Mouse (Mus musculus): ENCODE data around the gene Sema4a. TPM values are rescaled to one million over a fixed set of nuclear protein-coding genes. Genes with fewer than 3 reads are reported as not detected.

Sema4a gene
- polyA plus RNA-seq, 1 experiment from 2014 or later = 19.0 TPM

DNA sequence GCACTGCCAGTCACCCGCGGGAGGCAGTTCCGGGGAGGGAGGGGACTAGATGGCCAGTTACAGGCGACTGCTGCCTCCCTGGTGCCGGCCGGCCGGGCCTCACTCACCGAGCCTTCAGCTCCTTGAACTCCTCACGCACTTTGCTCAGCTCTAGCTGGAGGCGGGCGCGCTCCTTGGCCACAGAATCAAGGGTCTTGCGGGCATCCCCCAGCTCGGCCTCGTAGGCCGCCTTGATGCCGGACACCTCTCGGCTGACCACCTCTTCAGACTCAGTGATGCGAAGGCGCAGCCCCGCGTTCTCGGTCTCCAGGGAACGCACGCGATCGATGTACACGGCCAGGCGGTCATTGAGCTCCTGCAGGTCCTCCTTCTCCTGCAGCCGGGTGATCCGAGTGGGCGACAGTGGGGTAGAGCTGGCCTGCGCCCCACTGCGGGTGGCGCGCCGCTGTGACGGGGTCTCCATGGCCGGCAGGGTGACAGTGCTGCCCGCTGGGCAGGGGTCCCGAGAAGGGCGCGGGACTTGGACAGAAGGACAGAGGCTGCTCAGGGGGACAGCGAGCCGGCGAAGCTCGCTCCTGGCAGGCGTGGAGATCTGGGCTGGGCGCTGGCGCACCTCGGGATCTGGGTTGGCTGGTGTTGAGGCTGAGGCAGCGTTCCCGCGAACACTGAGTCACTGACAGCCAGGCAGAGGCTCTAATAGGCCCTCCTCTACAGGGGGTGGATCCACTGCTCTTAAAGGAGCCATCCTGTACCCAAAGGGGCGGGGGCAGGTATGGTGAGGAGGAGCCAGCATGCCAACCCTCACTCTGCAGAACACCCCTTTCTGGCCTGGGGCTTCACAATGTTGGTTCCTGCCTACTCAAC lies 41.9 kb upstream of the Sema4a start:
- H3K9ac ChIP-seq (ENCODE audit: low read depth, low read length) = peak overlapping the region; percentile 97
- H3K4me2 ChIP-seq = peak overlapping the region; percentile 99
- ATAC-seq (replicated peaks; ENCODE audit: low FRiP score) = peak; percentile 94
- peak; percentile 72 for DNase-seq (ENCODE audit: low spot score)
- no peaks in the 10 kb centered on the region for H3K36me3 ChIP-seq (ENCODE audit: control insufficient read depth, insufficient read depth, low read length)
- WGBS = 1% methylated on average over 55 of the region's 55 CpGs
- H3K4me1 ChIP-seq (replicated peaks; ENCODE audit: control insufficient read depth, insufficient read depth, low read length) = peaks cover 43% of the 10 kb centered on the region
- H3K9me3 ChIP-seq (ENCODE audit: control insufficient read depth, low read length) = no peaks in the 10 kb centered on the region
- peak overlapping the region; percentile 54 for H3K27ac ChIP-seq (ENCODE audit: low read depth, low read length)
- H3K27me3 ChIP-seq (replicated peaks; ENCODE audit: control insufficient read depth, insufficient read depth, low read length) = no peaks in the 10 kb centered on the region
- peak overlapping the region; percentile 94 for H3K4me3 ChIP-seq (ENCODE audit: low read depth, low read length)

DNA sequence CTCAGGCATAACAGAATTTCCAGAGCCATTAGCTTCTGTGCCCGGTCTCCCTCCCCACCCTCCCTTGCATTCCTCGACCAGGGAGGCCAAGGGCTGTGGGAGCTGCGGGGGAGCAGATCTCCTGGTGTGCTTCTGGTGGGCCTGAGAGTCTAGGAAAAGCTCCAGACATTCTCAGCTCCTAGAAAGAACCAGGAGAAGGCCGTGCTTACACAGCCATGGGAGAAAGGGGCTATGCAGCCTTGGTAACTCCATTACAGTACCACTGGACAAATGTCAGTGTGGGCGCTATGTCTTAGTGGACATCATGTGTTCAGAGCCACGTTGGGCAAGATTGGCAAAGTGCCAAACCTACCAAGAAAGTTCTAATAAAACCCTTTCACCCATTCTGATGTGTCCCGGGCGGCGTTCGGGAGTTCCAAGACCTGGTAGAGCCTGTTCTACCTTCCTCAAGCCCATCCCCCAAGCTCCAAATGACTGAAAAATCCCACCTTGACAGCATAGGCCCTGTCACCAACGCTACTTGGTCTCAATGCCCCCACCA lies 41.1 kb upstream of the Sema4a start:
- 20% methylated on average over 11 of the region's 11 CpGs for WGBS
- DNase-seq (ENCODE audit: low spot score) (no peak), ATAC-seq (replicated peaks; ENCODE audit: low FRiP score) (no peak)
- H3K36me3 ChIP-seq (ENCODE audit: control insufficient read depth, insufficient read depth, low read length) = no peaks in the 10 kb centered on the region; the same call in 1 of the 2 replicates
- H3K27me3 ChIP-seq (replicated peaks; ENCODE audit: control insufficient read depth, insufficient read depth, low read length) = no peaks in the 10 kb centered on the region
- no peaks in the 10 kb centered on the region for H3K9me3 ChIP-seq (ENCODE audit: control insufficient read depth, low read length)
- H3K4me1 ChIP-seq (replicated peaks; ENCODE audit: control insufficient read depth, insufficient read depth, low read length) = peaks cover 47% of the 10 kb centered on the region
- H3K9ac ChIP-seq (ENCODE audit: low read depth, low read length) = peak overlapping the region; percentile 97
- H3K4me3 ChIP-seq (ENCODE audit: low read depth, low read length) = peak overlapping the region; percentile 94
- H3K4me2 ChIP-seq = peak overlapping the region; percentile 99
- H3K27ac ChIP-seq (ENCODE audit: low read depth, low read length) = peak overlapping the region; percentile 54

DNA sequence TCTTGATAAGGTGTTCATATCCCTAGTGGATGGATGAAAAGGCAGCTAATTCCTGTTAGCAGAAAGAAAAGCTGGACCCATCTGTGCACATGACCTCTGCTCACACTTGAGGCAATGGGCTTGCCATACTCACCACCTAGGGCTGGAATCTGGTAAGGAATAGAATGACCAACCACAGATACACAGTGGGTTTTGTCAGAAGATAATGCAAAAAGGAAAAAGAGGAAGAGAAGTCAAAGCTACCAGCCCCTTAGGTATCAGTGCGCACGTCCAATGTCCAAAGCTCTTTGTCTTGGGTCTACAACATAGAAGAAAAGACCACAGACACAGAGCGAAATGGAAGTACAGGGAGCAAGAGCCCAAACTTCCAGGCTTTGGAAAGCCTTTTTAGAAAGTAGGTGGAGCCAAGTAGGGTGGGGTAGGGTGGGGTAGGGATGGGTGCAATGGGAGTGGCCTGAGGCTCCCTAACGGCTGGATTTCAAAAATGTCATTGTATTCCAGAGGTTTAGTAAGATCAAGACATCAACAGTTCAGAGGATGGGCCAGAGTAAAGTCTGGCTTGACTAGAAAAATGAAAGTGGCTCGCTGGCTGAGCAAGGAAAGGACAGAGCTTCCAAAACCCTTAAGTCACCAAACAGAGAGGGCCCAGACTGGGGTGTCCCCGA lies 40.5 kb upstream of the Sema4a start:
- peak overlapping the region; percentile 94 for H3K4me3 ChIP-seq (ENCODE audit: low read depth, low read length)
- ATAC-seq (replicated peaks; ENCODE audit: low FRiP score) (peak; percentile 24), DNase-seq (ENCODE audit: low spot score) (no peak)
- H3K4me1 ChIP-seq (replicated peaks; ENCODE audit: control insufficient read depth, insufficient read depth, low read length) = peaks cover 48% of the 10 kb centered on the region
- H3K9ac ChIP-seq (ENCODE audit: low read depth, low read length) = peak overlapping the region; percentile 97
- H3K4me2 ChIP-seq = peak overlapping the region; percentile 99
- 36% methylated on average over 6 of the region's 6 CpGs for WGBS
- H3K9me3 ChIP-seq (ENCODE audit: control insufficient read depth, low read length) = no peaks in the 10 kb centered on the region
- no peaks in the 10 kb centered on the region for H3K27me3 ChIP-seq (replicated peaks; ENCODE audit: control insufficient read depth, insufficient read depth, low read length)
- H3K36me3 ChIP-seq (ENCODE audit: control insufficient read depth, insufficient read depth, low read length) = no peaks in the 10 kb centered on the region; the same call in 1 of the 2 replicates
- peak overlapping the region; percentile 54 for H3K27ac ChIP-seq (ENCODE audit: low read depth, low read length)

DNA sequence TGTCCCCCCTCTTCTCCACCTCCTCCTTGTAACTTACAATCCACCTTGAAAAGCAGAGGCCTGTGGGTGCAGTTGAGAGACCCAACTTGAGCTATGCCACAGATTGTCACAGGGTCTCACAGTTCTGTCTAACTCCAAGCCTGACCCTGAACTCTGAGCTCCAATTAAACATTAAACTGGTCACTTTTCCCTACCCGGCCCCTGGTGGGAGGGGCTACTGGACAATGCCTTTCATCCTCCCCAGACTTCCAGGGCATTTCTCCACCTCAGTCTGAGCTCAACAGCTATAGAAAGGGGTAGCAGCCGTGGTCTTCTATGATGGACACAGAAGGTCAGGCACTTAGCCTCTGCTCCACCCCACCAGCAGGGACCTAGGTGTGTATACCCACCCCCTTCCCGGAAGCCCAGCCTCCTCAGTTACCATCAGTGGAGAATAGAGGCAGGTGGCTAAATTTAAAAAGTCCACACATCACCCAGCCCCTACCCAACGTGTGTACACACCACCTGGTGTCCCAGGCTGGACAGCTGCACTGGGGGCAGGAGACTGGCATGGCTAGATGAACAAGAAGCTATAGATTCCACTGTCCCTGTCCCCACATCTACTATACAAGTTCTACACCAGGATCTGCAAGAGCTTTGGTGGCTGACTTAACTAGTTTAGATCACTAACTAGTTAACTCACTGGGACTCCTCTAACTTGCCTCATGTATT lies 39.8 kb upstream of the Sema4a start:
- H3K4me3 ChIP-seq (ENCODE audit: low read depth, low read length) = peak overlapping the region; percentile 94
- H3K9me3 ChIP-seq (ENCODE audit: control insufficient read depth, low read length) = no peaks in the 10 kb centered on the region
- DNase-seq (ENCODE audit: low spot score) (no peak), ATAC-seq (replicated peaks; ENCODE audit: low FRiP score) (no peak)
- peak overlapping the region; percentile 99 for H3K4me2 ChIP-seq
- H3K27me3 ChIP-seq (replicated peaks; ENCODE audit: control insufficient read depth, insufficient read depth, low read length) = no peaks in the 10 kb centered on the region
- H3K4me1 ChIP-seq (replicated peaks; ENCODE audit: control insufficient read depth, insufficient read depth, low read length) = peaks cover 55% of the 10 kb centered on the region
- H3K36me3 ChIP-seq (ENCODE audit: control insufficient read depth, insufficient read depth, low read length) = no peaks in the 10 kb centered on the region; the same call in 1 of the 2 replicates
- peak overlapping the region; percentile 54 for H3K27ac ChIP-seq (ENCODE audit: low read depth, low read length)
- 53% methylated on average over 4 of the region's 4 CpGs for WGBS
- peak overlapping the region; percentile 97 for H3K9ac ChIP-seq (ENCODE audit: low read depth, low read length)

DNA sequence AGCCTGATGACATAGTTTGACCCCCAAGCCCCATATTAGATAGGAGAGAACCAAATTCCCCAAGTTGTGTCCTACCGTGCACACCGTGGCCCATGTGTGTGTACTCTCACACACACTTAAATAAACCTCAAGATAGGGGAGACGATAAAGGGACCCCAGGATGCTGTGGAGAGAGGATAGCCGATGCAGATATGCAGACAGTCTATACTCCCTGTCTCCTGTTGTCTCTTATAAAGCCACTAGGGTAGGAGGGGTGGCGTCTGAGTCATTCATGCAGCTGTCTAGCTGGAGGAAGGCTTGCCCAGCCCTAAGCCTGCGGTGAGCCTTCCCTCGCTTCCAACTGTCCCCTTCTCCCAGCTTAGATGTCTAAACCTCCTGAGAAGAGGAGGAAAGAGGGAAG lies 39.1 kb upstream of the Sema4a start:
- WGBS = 57% methylated on average over 7 of the region's 7 CpGs

DNA sequence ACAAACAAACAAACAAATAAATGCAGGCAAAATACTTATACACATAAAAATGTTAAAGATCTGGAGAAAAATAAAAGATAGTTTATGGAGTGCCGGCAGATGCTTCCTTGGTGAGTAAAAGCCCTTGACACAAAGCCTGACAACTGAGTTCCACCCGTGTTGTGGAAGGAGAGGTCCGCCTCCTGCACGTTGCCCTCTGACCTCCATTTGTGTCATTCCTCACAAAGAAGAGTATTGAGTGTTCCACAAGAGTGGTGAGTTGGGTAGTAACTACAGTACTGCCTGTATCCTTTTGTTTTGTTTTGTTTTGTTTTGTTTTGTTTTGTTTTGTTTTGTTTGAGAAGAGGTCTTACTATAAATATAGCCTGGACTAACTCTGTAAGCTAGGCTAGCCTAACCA lies 38.6 kb upstream of the Sema4a start:
- Histone ChIP-seq H3K36me3 (ENCODE audit: control insufficient read depth, insufficient read depth, low read length) (no peaks in the 10 kb centered on the region; the same call in 1 of the 2 replicates), H3K4me2 (peak overlapping the region; percentile 99), H3K27me3 (replicated peaks; ENCODE audit: control insufficient read depth, insufficient read depth, low read length) (no peaks in the 10 kb centered on the region), H3K9me3 (ENCODE audit: control insufficient read depth, low read length) (no peaks in the 10 kb centered on the region), H3K9ac (ENCODE audit: low read depth, low read length) (no peak overlapping the region), H3K4me1 (replicated peaks; ENCODE audit: control insufficient read depth, insufficient read depth, low read length) (peaks cover 63% of the 10 kb centered on the region), H3K27ac (ENCODE audit: low read depth, low read length) (no peak overlapping the region), H3K4me3 (ENCODE audit: low read depth, low read length) (peak overlapping the region; percentile 94; the same call in 1 of the 2 replicates)
- DNase-seq (ENCODE audit: low spot score) (no peak), ATAC-seq (replicated peaks; ENCODE audit: low FRiP score) (no peak)
- 79% methylated on average over 4 of the region's 4 CpGs for WGBS

More for the DNA sequence above, 39.1 kb upstream of the Sema4a start:
- Histone ChIP-seq H3K4me1 (replicated peaks; ENCODE audit: control insufficient read depth, insufficient read depth, low read length) (peaks cover 58% of the 10 kb centered on the region), H3K9ac (ENCODE audit: low read depth, low read length) (peak overlapping the region; percentile 97; the same call in 1 of the 2 replicates), H3K9me3 (ENCODE audit: control insufficient read depth, low read length) (no peaks in the 10 kb centered on the region), H3K27me3 (replicated peaks; ENCODE audit: control insufficient read depth, insufficient read depth, low read length) (no peaks in the 10 kb centered on the region), H3K4me2 (peak overlapping the region; percentile 99), H3K4me3 (ENCODE audit: low read depth, low read length) (peak overlapping the region; percentile 94), H3K27ac (ENCODE audit: low read depth, low read length) (peak overlapping the region; percentile 54; the same call in 1 of the 2 replicates), H3K36me3 (ENCODE audit: control insufficient read depth, insufficient read depth, low read length) (no peaks in the 10 kb centered on the region; the same call in 1 of the 2 replicates)
- DNase-seq (ENCODE audit: low spot score) (no peak), ATAC-seq (replicated peaks; ENCODE audit: low FRiP score) (no peak)

DNA sequence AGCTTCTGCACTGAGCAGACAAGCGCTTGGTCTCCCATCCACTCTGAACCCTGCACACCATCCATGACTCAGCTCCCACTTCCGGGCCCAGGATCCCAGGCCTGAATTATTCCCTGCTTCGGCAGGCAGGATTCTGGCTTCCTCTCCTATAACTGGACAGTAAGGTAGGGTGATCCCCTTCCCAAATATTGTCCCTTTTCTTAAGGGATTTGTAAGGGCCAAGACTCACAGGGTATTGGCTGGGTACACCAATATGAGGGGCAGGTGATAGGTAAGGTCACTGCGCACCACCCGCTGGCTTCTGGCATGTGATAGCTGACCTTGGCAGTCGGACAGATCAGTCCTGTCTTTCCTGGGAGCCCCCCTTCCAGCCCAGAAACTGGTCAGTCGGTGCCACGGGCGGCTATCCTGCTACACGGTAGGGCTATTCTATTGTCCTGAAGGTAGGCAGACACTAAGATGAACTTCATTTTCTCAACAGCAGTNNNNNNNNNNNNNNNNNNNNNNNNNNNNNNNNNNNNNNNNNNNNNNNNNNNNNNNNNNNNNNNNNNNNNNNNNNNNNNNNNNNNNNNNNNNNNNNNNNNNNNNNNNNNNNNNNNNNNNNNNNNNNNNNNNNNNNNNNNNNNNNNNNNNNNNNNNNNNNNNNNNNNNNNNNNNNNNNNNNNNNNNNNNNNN lies 34.9 kb upstream of the Sema4a start:
- no peak for ATAC-seq (replicated peaks; ENCODE audit: low FRiP score)
- DNase-seq (ENCODE audit: low spot score) = peak; percentile 28
- WGBS = 79% methylated on average over 10 of the region's 10 CpGs
- no peaks in the 10 kb centered on the region; the same call in 1 of the 2 replicates for H3K36me3 ChIP-seq (ENCODE audit: control insufficient read depth, insufficient read depth, low read length)
- H3K9ac ChIP-seq (ENCODE audit: low read depth, low read length) = 0 out of 2 replicates have a peak overlapping the region, but pooled peaks have one; percentile 2
- H3K4me1 ChIP-seq (replicated peaks; ENCODE audit: control insufficient read depth, insufficient read depth, low read length) = peaks cover 68% of the 10 kb centered on the region
- peak overlapping the region; percentile 90 for H3K27ac ChIP-seq (ENCODE audit: low read depth, low read length)
- H3K27me3 ChIP-seq (replicated peaks; ENCODE audit: control insufficient read depth, insufficient read depth, low read length) = no peaks in the 10 kb centered on the region
- H3K9me3 ChIP-seq (ENCODE audit: control insufficient read depth, low read length) = no peaks in the 10 kb centered on the region
- no peak overlapping the region for H3K4me3 ChIP-seq (ENCODE audit: low read depth, low read length)
- peak overlapping the region; percentile 57 for H3K4me2 ChIP-seq
